Mouse (Mus musculus) layer of hippocampus, adult 9-10 months (tissue): ENCODE measurements around the gene Ttc9c.

ENCODE experiments used
- DNase-seq: peaks from one replicate; pipeline ENCODE4 v3.0.0; 2022; ENCODE audit warnings: low spot score

Gene Ttc9c

GRCm38 (mm10) chr19:8774086-8774835 is 44.9 kb downstream of the Ttc9c start, which contains the start of gene Tmem179b:
Gene Tmem179b, minus strand, starts transcription at chr19:8774467.
- peak; percentile 91 for DNase-seq

DNA sequence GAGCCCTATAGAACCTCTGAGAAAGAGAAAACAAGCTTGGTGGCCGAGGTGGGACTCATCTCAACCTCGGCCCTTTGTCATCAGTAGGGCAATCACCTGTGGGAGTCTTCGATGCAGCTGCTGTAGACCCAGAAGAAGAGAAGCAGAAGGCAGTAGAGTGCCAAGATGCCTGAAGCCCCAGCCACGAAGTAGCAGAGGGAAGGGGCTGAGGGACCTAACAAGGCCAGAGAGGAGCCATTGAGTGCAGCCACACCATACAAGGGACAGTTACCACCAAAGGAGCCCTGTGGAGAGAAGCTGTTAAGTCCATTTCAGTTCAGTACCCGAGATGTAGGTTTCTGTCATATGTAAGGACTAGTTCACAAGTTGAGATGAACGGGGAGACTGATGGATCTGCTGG is 45.7 kb downstream of the Ttc9c start:
- DNase-seq: no peak

- DNase-seq: no peak
These were observed 46.1 kb downstream of the Ttc9c start for GRCm38 (mm10) chr19:8772996-8773395.

DNA sequence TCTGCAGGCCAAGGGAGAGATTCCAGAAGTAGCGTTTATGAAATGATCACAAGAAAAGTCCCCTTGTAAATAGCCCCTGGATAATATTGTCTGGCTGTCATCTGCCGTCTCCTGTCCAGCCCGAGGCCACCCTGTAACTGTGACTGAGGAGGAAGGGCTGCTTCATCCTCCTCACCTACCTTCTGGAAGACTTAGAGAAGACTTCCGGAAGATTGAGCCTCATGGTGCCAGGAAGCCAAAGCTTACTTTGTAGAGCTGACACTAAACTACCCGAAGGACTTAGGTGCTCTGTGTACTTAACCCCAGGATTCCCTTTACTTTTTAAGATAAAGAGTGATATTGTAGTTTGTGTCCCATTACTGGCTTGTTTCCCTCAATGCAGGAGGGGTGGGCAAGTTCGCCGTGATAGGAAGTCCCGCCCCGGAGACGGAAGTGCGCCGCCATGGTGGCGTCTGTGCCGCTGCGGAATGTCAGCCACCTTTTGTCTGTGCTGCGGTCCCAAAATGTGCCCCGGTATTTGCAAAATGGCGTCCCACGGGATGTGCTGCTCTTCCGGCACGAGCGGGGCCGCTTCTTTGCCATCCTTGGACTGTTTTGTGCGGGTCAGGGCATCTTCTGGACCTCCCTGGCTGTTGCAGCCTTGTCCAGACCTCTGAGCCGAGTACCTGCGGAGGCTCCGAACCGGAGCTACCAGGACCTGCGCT is 48.4 kb downstream of the Ttc9c start, which contains the start of gene Tmem223:
Gene Tmem223, plus strand, starts transcription at position 430 of the 704 bp plus-strand sequence.
- peak; percentile 56 for DNase-seq

GRCm38 (mm10) chr19:8765562-8765961 is 53.6 kb downstream of the Ttc9c start:
- no peak for DNase-seq

DNA sequence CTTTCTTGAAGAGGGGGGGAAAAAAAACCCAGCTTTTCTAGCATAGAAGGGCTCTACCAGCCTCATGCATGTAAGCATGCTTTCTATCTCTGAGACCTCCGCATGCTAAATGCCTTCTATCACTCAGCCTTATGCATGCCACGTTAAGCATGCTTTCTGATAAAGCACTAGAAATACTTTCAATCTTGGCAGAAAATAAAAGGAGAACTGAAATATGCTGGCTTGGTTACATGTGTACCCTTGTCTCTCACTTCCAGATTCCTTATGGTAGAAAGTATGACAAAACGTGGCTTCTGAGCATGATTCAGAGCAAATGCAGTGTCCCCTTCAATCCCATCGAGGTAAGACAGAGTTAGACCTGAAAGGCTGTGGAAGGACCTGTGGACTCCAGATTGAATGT is 55.9 kb downstream of the Ttc9c start:
- DNase-seq: no peak

- no peak for DNase-seq
These were observed 58.4 kb downstream of the Ttc9c start for GRCm38 (mm10) chr19:8760757-8761156.
